Mouse (Mus musculus): ENCODE measurements around the gene Psd. TPM values are rescaled to one million over a fixed set of nuclear protein-coding genes. Genes with fewer than 3 reads are reported as not detected.

Psd gene
- polyA plus RNA-seq, 1 experiment: 156 TPM

Other genes with a start within 250 kb of the Psd start
- gene Elovl3, start 195.3 kb downstream of the Psd start, polyA plus RNA-seq (2012; rRNA removed): not detected in 2 replicates
- gene Pitx3, start 178.8 kb downstream of the Psd start, polyA plus RNA-seq (2012; rRNA removed): 0.12 and 0.19 TPM in 2 replicates
- 56.3 and 57.5 TPM in 2 replicates for gene Gbf1, start 174.6 kb downstream of the Psd start, polyA plus RNA-seq (2012; rRNA removed)
- 23.0 and 24.7 TPM in 2 replicates for gene Nfkb2, start 22.8 kb downstream of the Psd start, polyA plus RNA-seq (2012; rRNA removed)
- 11.0 and 11.7 TPM in 2 replicates for gene Fbxl15, start 1.0 kb upstream of the Psd start, polyA plus RNA-seq (2012; rRNA removed)
- 114 and 120 TPM in 2 replicates for gene Cuedc2, start 11.5 kb upstream of the Psd start, polyA plus RNA-seq (2012; rRNA removed)
- 4.8 and 5.2 TPM in 2 replicates for gene Mfsd13a, start 14.0 kb upstream of the Psd start, polyA plus RNA-seq (2012; rRNA removed)
- gene 2310034G01Rik, start 23.1 kb upstream of the Psd start, polyA plus RNA-seq (2012; rRNA removed): 2.4 and 3.0 TPM in 2 replicates
- gene Actr1a, start 68.6 kb upstream of the Psd start, polyA plus RNA-seq (2012; rRNA removed): 99.3 and 101 TPM in 2 replicates
- 15.5 and 19.7 TPM in 2 replicates for gene Sufu, start 69.7 kb upstream of the Psd start, polyA plus RNA-seq (2012; rRNA removed)
- gene Trim8, start 174.5 kb upstream of the Psd start, polyA plus RNA-seq (2012; rRNA removed): 17.2 and 25.2 TPM in 2 replicates
- gene Arl3, start 246.0 kb upstream of the Psd start, polyA plus RNA-seq (2012; rRNA removed): 93.7 and 103 TPM in 2 replicates
- 5.8 and 7.5 TPM in 2 replicates for gene Sfxn2, start 246.2 kb upstream of the Psd start, polyA plus RNA-seq (2012; rRNA removed)